Mouse (Mus musculus): ENCODE results near the gene Kctd2. TPM values are rescaled to one million over a fixed set of nuclear protein-coding genes. Genes with fewer than 3 reads are reported as not detected.

Kctd2 gene
- polyA plus RNA-seq, 1 experiment from 2014 or later = 24.5 TPM

DNA sequence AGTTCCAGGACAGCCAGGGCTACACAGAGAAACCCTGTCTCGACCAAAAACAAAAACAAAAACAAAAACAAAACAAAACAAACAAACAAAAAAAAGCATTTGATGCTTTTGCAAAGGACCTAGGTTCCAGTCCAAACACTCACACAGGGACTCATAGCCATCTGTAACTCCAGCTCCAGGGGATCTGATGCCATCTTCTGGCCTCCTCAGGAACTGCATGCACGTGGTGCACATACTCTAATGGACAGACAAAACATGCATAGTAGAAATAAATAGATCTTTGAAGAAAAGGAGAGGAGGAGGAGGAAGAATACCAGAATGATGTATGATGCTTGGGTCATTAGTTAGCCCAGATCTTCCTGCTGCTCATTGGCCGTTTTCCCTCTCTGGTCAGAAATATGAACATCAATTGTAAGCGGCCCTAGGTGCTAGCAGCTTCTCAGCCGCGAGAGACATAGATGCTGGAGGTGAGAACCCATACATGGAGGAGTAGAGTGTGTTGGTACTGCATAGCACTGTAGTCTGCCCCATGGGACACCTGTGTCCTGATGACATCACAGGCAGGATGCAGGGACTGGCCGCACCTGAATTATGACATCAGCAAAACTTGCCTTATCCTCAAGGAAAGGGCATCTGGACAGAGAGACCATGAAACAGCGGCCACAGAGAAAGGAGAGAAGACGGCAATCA lies 20.1 kb downstream of the Kctd2 start, which contains the start of gene Trim80:
TSS of gene Trim80 (plus strand) at position 640 of the 690 bp plus-strand sequence.
- H3K9ac ChIP-seq (ENCODE audit: low read length) = no peak within 1 kb of the TSS
- no peak within 1 kb of the TSS for H3K27ac ChIP-seq (ENCODE audit: low read depth, low read length)
- H3K36me3 ChIP-seq (ENCODE audit: control insufficient read depth, insufficient read depth, low read length) = no peaks in the 10 kb centered on the region
- no peaks in the 10 kb centered on the region; the same call in 1 of the 2 replicates for H3K27me3 ChIP-seq (ENCODE audit: control insufficient read depth, insufficient read depth, low read length)
- no peak within 1 kb of the TSS for H3K4me2 ChIP-seq (ENCODE audit: low read depth, low read length, severe bottlenecking)
- DNase-seq (ENCODE audit: low spot score) (no peak), ATAC-seq (replicated peaks; ENCODE audit: low FRiP score) (no peak)
- H3K4me1 ChIP-seq (replicated peaks; ENCODE audit: control insufficient read depth, insufficient read depth, low read length) = peaks cover 11% of the 10 kb centered on the region
- no peak within 1 kb of the TSS for H3K4me3 ChIP-seq (ENCODE audit: low read depth, low read length)
- peaks cover 3% of the 10 kb centered on the region; the same call in 1 of the 2 replicates for H3K9me3 ChIP-seq (ENCODE audit: control insufficient read depth, low read length)
- 94% methylated on average over 9 of the region's 9 CpGs for WGBS

- H3K4me2 ChIP-seq (ENCODE audit: low read depth, low read length, severe bottlenecking) = no peak overlapping the region
- no peaks in the 10 kb centered on the region for H3K27me3 ChIP-seq (ENCODE audit: control insufficient read depth, insufficient read depth, low read length)
- no peak overlapping the region for H3K27ac ChIP-seq (ENCODE audit: low read depth, low read length)
- 53% methylated on average over 15 of the region's 15 CpGs for WGBS
- H3K9me3 ChIP-seq (ENCODE audit: control insufficient read depth, low read length) = peaks cover 3% of the 10 kb centered on the region; the same call in 1 of the 2 replicates
- H3K36me3 ChIP-seq (ENCODE audit: control insufficient read depth, insufficient read depth, low read length) = no peaks in the 10 kb centered on the region
- H3K4me3 ChIP-seq (ENCODE audit: low read depth, low read length) = no peak overlapping the region
- H3K4me1 ChIP-seq (replicated peaks; ENCODE audit: control insufficient read depth, insufficient read depth, low read length) = no peaks in the 10 kb centered on the region; the same call in 1 of the 2 replicates
- no peak for ATAC-seq (replicated peaks; ENCODE audit: low FRiP score)
- DNase-seq (ENCODE audit: low spot score) = no peak
- no peak overlapping the region for H3K9ac ChIP-seq (ENCODE audit: low read length)
Observed at GRCm38 (mm10) chr11:115441417-115441816, 21.5 kb downstream of the Kctd2 start.

DNA sequence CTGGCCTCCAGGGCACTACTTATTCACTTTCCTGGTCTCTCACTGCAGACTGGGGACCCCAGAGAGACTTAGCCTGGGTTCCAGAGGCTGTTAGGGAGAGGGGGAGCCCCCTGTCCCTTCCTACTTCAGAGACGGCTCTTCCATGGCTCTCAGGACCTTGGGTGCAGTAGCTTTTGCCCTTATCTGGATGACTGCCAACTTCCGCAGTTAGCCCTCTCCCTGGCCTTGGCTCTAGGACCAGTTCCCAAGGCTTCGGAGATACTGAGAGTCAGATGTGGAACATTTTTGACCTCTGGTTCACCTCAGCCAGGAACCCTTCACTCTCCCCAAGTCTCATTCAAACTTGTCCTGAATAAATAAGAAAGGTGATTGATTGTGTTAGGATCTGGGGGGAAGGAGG lies 27.0 kb downstream of the Kctd2 start:
- Histone ChIP-seq H3K4me1 (replicated peaks; ENCODE audit: control insufficient read depth, insufficient read depth, low read length) (no peaks in the 10 kb centered on the region), H3K36me3 (ENCODE audit: control insufficient read depth, insufficient read depth, low read length) (no peaks in the 10 kb centered on the region)

DNA sequence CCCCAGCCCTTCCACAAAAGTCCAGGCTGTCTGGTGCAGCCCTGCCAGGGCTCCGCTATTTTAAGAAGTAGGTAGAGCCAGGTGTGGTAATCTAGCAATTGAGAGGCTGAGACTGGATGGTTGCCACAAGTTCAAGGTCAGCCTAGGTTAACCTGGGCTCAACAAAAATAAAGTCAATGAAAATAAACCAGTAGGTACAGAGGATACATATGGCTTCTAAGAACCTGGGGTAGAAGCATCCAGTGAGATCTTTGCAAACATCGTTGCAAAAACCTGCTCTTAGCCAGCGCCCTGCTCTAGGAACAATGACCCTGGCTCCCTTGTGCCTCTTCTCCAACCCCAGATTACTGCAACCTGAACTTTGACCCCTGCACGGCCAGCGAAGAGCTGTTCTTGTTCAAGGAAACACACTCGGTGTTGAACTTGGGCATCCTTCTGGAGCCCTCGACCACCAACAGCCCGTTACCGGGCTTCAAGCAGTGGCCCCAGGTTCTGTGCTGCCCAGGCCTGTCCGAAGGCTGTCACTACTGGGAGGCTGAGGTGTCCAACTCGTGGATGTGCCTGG lies 27.5 kb downstream of the Kctd2 start:
- Histone ChIP-seq H3K4me3 (ENCODE audit: low read depth, low read length) (no peak overlapping the region), H3K4me1 (replicated peaks; ENCODE audit: control insufficient read depth, insufficient read depth, low read length) (no peaks in the 10 kb centered on the region), H3K27me3 (ENCODE audit: control insufficient read depth, insufficient read depth, low read length) (no peaks in the 10 kb centered on the region), H3K9ac (ENCODE audit: low read length) (no peak overlapping the region), H3K9me3 (ENCODE audit: control insufficient read depth, low read length) (no peaks in the 10 kb centered on the region), H3K36me3 (ENCODE audit: control insufficient read depth, insufficient read depth, low read length) (no peaks in the 10 kb centered on the region), H3K4me2 (ENCODE audit: low read depth, low read length, severe bottlenecking) (no peak overlapping the region), H3K27ac (ENCODE audit: low read depth, low read length) (no peak overlapping the region)
- 88% methylated on average over 11 of the region's 11 CpGs for WGBS
- ATAC-seq (replicated peaks; ENCODE audit: low FRiP score) (no peak), DNase-seq (ENCODE audit: low spot score) (no peak)

More for the DNA sequence above, 27.0 kb downstream of the Kctd2 start:
- Histone ChIP-seq H3K27ac (ENCODE audit: low read depth, low read length) (no peak overlapping the region), H3K9me3 (ENCODE audit: control insufficient read depth, low read length) (no peaks in the 10 kb centered on the region), H3K27me3 (ENCODE audit: control insufficient read depth, insufficient read depth, low read length) (no peaks in the 10 kb centered on the region), H3K4me3 (ENCODE audit: low read depth, low read length) (no peak overlapping the region), H3K9ac (ENCODE audit: low read length) (no peak overlapping the region), H3K4me2 (ENCODE audit: low read depth, low read length, severe bottlenecking) (no peak overlapping the region)
- WGBS = 89% methylated on average over 3 of the region's 3 CpGs
- no peak for ATAC-seq (replicated peaks; ENCODE audit: low FRiP score)
- no peak for DNase-seq (ENCODE audit: low spot score)

DNA sequence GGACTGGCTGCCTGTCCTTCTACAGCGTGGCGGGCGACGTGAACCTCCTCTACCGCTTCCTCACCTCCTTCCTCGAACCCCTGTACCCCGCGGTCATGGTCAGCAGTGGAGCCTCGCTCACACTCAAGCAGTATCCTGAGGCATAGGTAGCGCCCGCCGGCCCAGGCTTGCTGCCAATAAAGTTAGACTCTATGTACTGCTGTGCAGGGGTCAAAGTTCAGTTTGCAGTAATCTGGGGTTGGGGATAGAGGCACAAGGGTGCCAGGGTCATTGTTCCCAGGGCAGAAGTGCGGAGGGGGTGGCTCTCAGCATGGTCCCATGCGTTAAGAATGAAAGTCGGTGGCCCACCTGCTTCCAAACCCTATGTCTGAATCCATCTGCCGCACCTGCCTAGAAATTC lies 28.1 kb downstream of the Kctd2 start:
- no peaks in the 10 kb centered on the region for H3K36me3 ChIP-seq (ENCODE audit: control insufficient read depth, insufficient read depth, low read length)
- H3K9ac ChIP-seq (ENCODE audit: low read length) = no peak overlapping the region
- no peak overlapping the region for H3K4me3 ChIP-seq (ENCODE audit: low read depth, low read length)
- no peak for ATAC-seq (replicated peaks; ENCODE audit: low FRiP score)
- H3K9me3 ChIP-seq (ENCODE audit: control insufficient read depth, low read length) = no peaks in the 10 kb centered on the region
- no peaks in the 10 kb centered on the region for H3K27me3 ChIP-seq (ENCODE audit: control insufficient read depth, insufficient read depth, low read length)
- 84% methylated on average over 16 of the region's 16 CpGs for WGBS
- no peak for DNase-seq (ENCODE audit: low spot score)
- no peaks in the 10 kb centered on the region for H3K4me1 ChIP-seq (replicated peaks; ENCODE audit: control insufficient read depth, insufficient read depth, low read length)
- no peak overlapping the region for H3K4me2 ChIP-seq (ENCODE audit: low read depth, low read length, severe bottlenecking)
- H3K27ac ChIP-seq (ENCODE audit: low read depth, low read length) = no peak overlapping the region

GRCm38 (mm10) chr11:115448998-115449397 lies 29.1 kb downstream of the Kctd2 start:
- Histone ChIP-seq H3K36me3 (ENCODE audit: control insufficient read depth, insufficient read depth, low read length) (no peaks in the 10 kb centered on the region), H3K4me3 (ENCODE audit: low read depth, low read length) (no peak overlapping the region), H3K4me2 (ENCODE audit: low read depth, low read length, severe bottlenecking) (no peak overlapping the region), H3K4me1 (replicated peaks; ENCODE audit: control insufficient read depth, insufficient read depth, low read length) (no peaks in the 10 kb centered on the region), H3K27ac (ENCODE audit: low read depth, low read length) (no peak overlapping the region), H3K9me3 (ENCODE audit: control insufficient read depth, low read length) (no peaks in the 10 kb centered on the region), H3K27me3 (ENCODE audit: control insufficient read depth, insufficient read depth, low read length) (no peaks in the 10 kb centered on the region), H3K9ac (ENCODE audit: low read length) (no peak overlapping the region)
- DNase-seq (ENCODE audit: low spot score) (no peak), ATAC-seq (replicated peaks; ENCODE audit: low FRiP score) (no peak)
- 63% methylated on average over 7 of the region's 7 CpGs for WGBS

DNA sequence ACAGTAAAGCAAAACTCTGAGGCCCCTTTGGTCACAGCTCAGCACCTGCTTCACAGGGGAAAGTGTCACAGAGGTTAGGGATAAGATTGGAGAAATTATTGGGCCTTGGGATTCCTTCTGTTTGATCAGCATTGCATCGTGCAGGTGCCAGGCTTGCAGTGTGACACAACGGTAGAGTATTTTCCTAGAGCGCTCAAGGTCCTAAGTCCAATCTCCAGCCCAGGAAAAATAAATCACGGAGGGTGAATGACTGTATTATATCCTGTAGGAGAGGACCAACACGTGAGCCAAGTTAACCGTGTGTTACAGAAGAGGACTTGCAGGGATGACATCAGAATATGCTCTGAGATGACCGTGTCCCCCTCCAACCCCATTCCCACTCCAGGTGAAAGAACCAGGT lies 30.2 kb downstream of the Kctd2 start:
- H3K4me2 ChIP-seq (ENCODE audit: low read depth, low read length, severe bottlenecking) = no peak overlapping the region
- no peak overlapping the region for H3K27ac ChIP-seq (ENCODE audit: low read depth, low read length)
- no peak overlapping the region for H3K9ac ChIP-seq (ENCODE audit: low read length)
- WGBS = 90% methylated on average over 7 of the region's 7 CpGs
- H3K4me3 ChIP-seq (ENCODE audit: low read depth, low read length) = no peak overlapping the region
- H3K27me3 ChIP-seq (ENCODE audit: control insufficient read depth, insufficient read depth, low read length) = no peaks in the 10 kb centered on the region
- H3K9me3 ChIP-seq (ENCODE audit: control insufficient read depth, low read length) = no peaks in the 10 kb centered on the region
- H3K36me3 ChIP-seq (ENCODE audit: control insufficient read depth, insufficient read depth, low read length) = no peaks in the 10 kb centered on the region
- no peak for DNase-seq (ENCODE audit: low spot score)
- no peaks in the 10 kb centered on the region for H3K4me1 ChIP-seq (replicated peaks; ENCODE audit: control insufficient read depth, insufficient read depth, low read length)
- ATAC-seq (replicated peaks; ENCODE audit: low FRiP score) = no peak

DNA sequence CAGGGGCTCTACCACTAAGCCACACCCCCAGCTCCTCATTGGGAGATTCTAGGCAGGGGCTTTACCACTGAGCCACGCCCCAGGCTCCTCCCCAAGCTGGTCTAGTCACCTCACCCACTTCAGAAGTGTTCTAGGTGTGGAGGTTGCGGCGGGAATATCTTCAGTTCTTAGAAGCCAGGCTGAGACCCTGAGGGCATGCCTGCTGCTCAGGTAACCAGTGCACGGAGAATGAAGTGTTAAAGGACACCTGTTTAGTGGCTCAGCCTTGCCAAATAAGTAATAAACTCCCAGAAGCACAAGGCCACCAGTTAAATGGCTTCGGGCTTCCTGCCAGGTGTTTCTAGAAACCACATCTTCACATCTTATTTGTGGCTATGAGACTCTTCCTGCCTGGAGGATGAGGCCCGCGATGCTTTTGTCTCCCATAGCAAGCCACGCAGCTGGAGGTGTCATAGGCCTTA lies 31.9 kb downstream of the Kctd2 start:
- Histone ChIP-seq H3K4me3 (ENCODE audit: low read depth, low read length) (no peak overlapping the region), H3K9me3 (ENCODE audit: control insufficient read depth, low read length) (no peaks in the 10 kb centered on the region), H3K27me3 (ENCODE audit: control insufficient read depth, insufficient read depth, low read length) (no peaks in the 10 kb centered on the region), H3K9ac (ENCODE audit: low read length) (no peak overlapping the region), H3K4me2 (ENCODE audit: low read depth, low read length, severe bottlenecking) (no peak overlapping the region), H3K4me1 (replicated peaks; ENCODE audit: control insufficient read depth, insufficient read depth, low read length) (no peaks in the 10 kb centered on the region), H3K36me3 (ENCODE audit: control insufficient read depth, insufficient read depth, low read length) (no peaks in the 10 kb centered on the region), H3K27ac (ENCODE audit: low read depth, low read length) (no peak overlapping the region)
- WGBS = 91% methylated on average over 8 of the region's 8 CpGs
- ATAC-seq (replicated peaks; ENCODE audit: low FRiP score) = no peak
- DNase-seq (ENCODE audit: low spot score) = no peak
